In the genomic region with DNA sequence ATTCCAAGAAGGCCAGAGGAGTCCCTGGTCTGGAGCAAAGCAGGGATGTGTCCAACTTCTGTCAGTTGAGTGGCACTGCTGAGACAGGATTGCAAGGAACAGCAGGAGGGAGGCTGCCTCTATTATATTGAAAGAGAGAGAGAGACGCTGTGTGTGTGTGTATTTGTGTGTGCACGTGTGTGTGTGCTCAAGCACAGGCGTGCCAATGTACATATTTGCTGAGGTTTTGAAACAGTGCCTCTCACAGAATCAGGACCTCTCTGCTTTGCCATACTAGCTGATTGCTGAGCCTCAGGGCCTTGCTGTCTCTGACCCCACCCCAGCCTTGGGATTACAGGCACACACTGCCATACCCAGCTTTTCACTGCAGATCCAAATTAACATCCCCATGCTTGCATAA, we compare ENCODE assay signal across 28 mouse cellular contexts. TPM values are rescaled to one million over a fixed set of nuclear protein-coding genes. Genes with fewer than 3 reads are reported as not detected.
DNase-seq lines count a peak whose midpoint lies in the region; ATAC-seq and TF ChIP-seq lines count a peak whose summit lies in the region.
"Had no signal": no experiment of that assay in that cellular context is flagged by ENCODE, and none has a peak within 500 bp of the region (broad histone marks: within the 10 kb centered on the region; RNA-seq: fewer than 3 reads in every experiment).

No protein-coding gene starts in this region.

- H3K27me3 ChIP-seq in lung, embryonic 14.5 days (ENCODE audit: insufficient read depth, low read length): no peaks in the 10 kb centered on the region
- H3K27me3 ChIP-seq in forebrain, embryonic 11.5 days (ENCODE audit: control insufficient read depth, insufficient read depth, low read length): no peaks in the 10 kb centered on the region
- H3K27me3 ChIP-seq in hindbrain, embryonic 11.5 days (ENCODE audit: control insufficient read depth, insufficient read depth, low read length): no peaks in the 10 kb centered on the region
- H3K27me3 ChIP-seq: CH12.LX; forebrain, embryonic 12.5 days; intestine, embryonic 15.5 days; Patski had no signal

- peak; percentile 53 to 58 for DNase-seq in lung, adult 18-20 months
- no peak for DNase-seq in lung, postnatal 14 days
- peak; percentile 19 for DNase-seq in lung, embryonic 14.5 days
- DNase-seq in lung, postnatal 36 days: peak; percentile 56
- DNase-seq in forebrain, embryonic 11.5 days (ENCODE audit: low spot score): no peak
- no peak for DNase-seq in hindbrain, embryonic 11.5 days (ENCODE audit: low spot score)
- DNase-seq in adrenal gland, postnatal 4 days (ENCODE audit: low spot score in 2 of 2): no peak
- DNase-seq: adrenal gland, postnatal 36 days; B cell, adult 2 months; cerebellum, adult 11 months; kidney, postnatal 10 days; right cerebral cortex, postnatal 4 days; thymus, postnatal 14 days had no signal

- no peaks in the 10 kb centered on the region for H3K9me3 ChIP-seq in lung, embryonic 14.5 days (ENCODE audit: low read depth, low read length)
- no peaks in the 10 kb centered on the region for H3K9me3 ChIP-seq in forebrain, embryonic 11.5 days (ENCODE audit: control insufficient read depth, low read length)
- no peaks in the 10 kb centered on the region for H3K9me3 ChIP-seq in hindbrain, embryonic 11.5 days (ENCODE audit: control insufficient read depth, low read length)
- H3K9me3 ChIP-seq: forebrain, embryonic 12.5 days; intestine, embryonic 15.5 days had no signal

- no peaks in the 10 kb centered on the region for H3K36me3 ChIP-seq in lung, embryonic 14.5 days (ENCODE audit: insufficient read depth)
- H3K36me3 ChIP-seq in forebrain, embryonic 11.5 days (ENCODE audit: control insufficient read depth, insufficient read depth, low read length): no peaks in the 10 kb centered on the region
- H3K36me3 ChIP-seq in hindbrain, embryonic 11.5 days (ENCODE audit: control insufficient read depth, insufficient read depth, low read length): no peaks in the 10 kb centered on the region
- H3K36me3 ChIP-seq: forebrain, embryonic 12.5 days; G1E; intestine, embryonic 15.5 days had no signal

- no peak overlapping the region for H3K9ac ChIP-seq in lung, embryonic 14.5 days
- H3K9ac ChIP-seq in forebrain, embryonic 11.5 days (ENCODE audit: low read length): no peak overlapping the region
- no peak overlapping the region for H3K9ac ChIP-seq in hindbrain, embryonic 11.5 days (ENCODE audit: low read depth, low read length)
- H3K9ac ChIP-seq: forebrain, embryonic 12.5 days; intestine, embryonic 15.5 days had no signal

- 61% methylated on average over 3 of the region's 3 CpGs for WGBS in lung, embryonic 14.5 days
- WGBS in forebrain, embryonic 11.5 days: 81% methylated on average over 3 of the region's 3 CpGs
- 77% methylated on average over 3 of the region's 3 CpGs for WGBS in hindbrain, embryonic 11.5 days

- H3K4me3 ChIP-seq in lung, embryonic 14.5 days (ENCODE audit: low read depth, low read length): no peak overlapping the region
- H3K4me3 ChIP-seq in forebrain, embryonic 11.5 days (ENCODE audit: low read depth, low read length): no peak overlapping the region
- H3K4me3 ChIP-seq in hindbrain, embryonic 11.5 days (ENCODE audit: low read depth, low read length): no peak overlapping the region
- H3K4me3 ChIP-seq: forebrain, embryonic 12.5 days; intestine, embryonic 15.5 days; left cerebral cortex, adult 2 months had no signal

- H3K27ac ChIP-seq in lung, embryonic 14.5 days (ENCODE audit: low read depth): no peak overlapping the region
- H3K27ac ChIP-seq in forebrain, embryonic 11.5 days (ENCODE audit: low read depth, low read length): no peak overlapping the region
- no peak overlapping the region for H3K27ac ChIP-seq in hindbrain, embryonic 11.5 days (ENCODE audit: low read depth, low read length)
- H3K27ac ChIP-seq: forebrain, embryonic 12.5 days; intestine, embryonic 15.5 days; left cerebral cortex, adult 2 months; macrophage had no signal

- no peak overlapping the region for H3K4me2 ChIP-seq in lung, embryonic 14.5 days
- no peak overlapping the region for H3K4me2 ChIP-seq in forebrain, embryonic 11.5 days (ENCODE audit: low read depth, low read length, severe bottlenecking)
- H3K4me2 ChIP-seq in hindbrain, embryonic 11.5 days (replicated peaks; ENCODE audit: low read depth, low read length): no peak overlapping the region
- H3K4me2 ChIP-seq: forebrain, embryonic 12.5 days; intestine, embryonic 15.5 days had no signal

- TF ChIP-seq CTCF in lung, embryonic 14.5 days (IDR thresholded peaks at IDR 0.05; ENCODE audit: low read depth): no peak

- ATAC-seq in lung, embryonic 14.5 days (ENCODE audit: insufficient read depth): peak; percentile 65; the same call in 1 of the 2 replicates
- no peak; the same call in 1 of the 2 replicates for ATAC-seq in forebrain, embryonic 11.5 days (replicated peaks; ENCODE audit: low FRiP score)
- ATAC-seq in hindbrain, embryonic 11.5 days (ENCODE audit: low FRiP score): no peak
- ATAC-seq: hindbrain, embryonic 16.5 days; intestine, embryonic 15.5 days; Patski had no signal

- no peaks in the 10 kb centered on the region for H3K4me1 ChIP-seq in lung, embryonic 14.5 days (ENCODE audit: insufficient read depth)
- H3K4me1 ChIP-seq in forebrain, embryonic 11.5 days (replicated peaks; ENCODE audit: control insufficient read depth, insufficient read depth, low read length): no peaks in the 10 kb centered on the region
- H3K4me1 ChIP-seq in hindbrain, embryonic 11.5 days (replicated peaks; ENCODE audit: control insufficient read depth, insufficient read depth, low read length): no peaks in the 10 kb centered on the region
- H3K4me1 ChIP-seq: forebrain, embryonic 12.5 days; intestine, embryonic 15.5 days had no signal

RNA-seq across cellular contexts. Expression of gene Gbp6, which starts 2.2 kb away (rescaled TPM):
- 1.0 and 1.6 TPM in 2 replicates for polyA plus RNA-seq in lung, embryonic 14.5 days (2014; fragmentation: Nextera tagmentation; extraction: Ambion mirVana)
- 0.08 and 0.17 TPM in 2 replicates for polyA plus RNA-seq in forebrain, embryonic 11.5 days (2014; fragmentation: Nextera tagmentation; extraction: Ambion mirVana)
- 0.63 and 0.68 TPM in 2 replicates for polyA plus RNA-seq in hindbrain, embryonic 11.5 days (2014; fragmentation: Nextera tagmentation; extraction: Ambion mirVana)
- total RNA-seq in adrenal gland, postnatal 4 days (2021): 1 to 10 TPM; 4.5 to 7.0 TPM
- polyA plus RNA-seq: G1E had no signal

RNA-seq across cellular contexts. Expression of gene Gm43302, which starts 2.3 kb away (rescaled TPM):
- 0.29 TPM in 1 of 2 replicates, not detected in the other for polyA plus RNA-seq in lung, embryonic 14.5 days (2014; fragmentation: Nextera tagmentation; extraction: Ambion mirVana)
- not detected in 2 replicates for polyA plus RNA-seq in forebrain, embryonic 11.5 days (2014; fragmentation: Nextera tagmentation; extraction: Ambion mirVana)
- polyA plus RNA-seq in hindbrain, embryonic 11.5 days (2014; fragmentation: Nextera tagmentation; extraction: Ambion mirVana): 0.06 TPM in 1 of 2 replicates, not detected in the other
- under 1 TPM; 0.20 to 0.37 TPM for total RNA-seq in adrenal gland, postnatal 4 days (2021)
- total RNA-seq: adrenal gland, postnatal 36 days; hematopoietic stem cell, adult 5-6 weeks; layer of hippocampus, postnatal 10 days; left cerebral cortex, adult 2 months had no signal
- polyA plus RNA-seq: embryonic facial prominence, embryonic 11.5 days; forebrain, embryonic 12.5 days; G1E; hindbrain, embryonic 16.5 days; limb, embryonic 11.5 days; macrophage; midbrain, postnatal 0 days; neural tube, embryonic 14.5 days had no signal

RNA-seq across cellular contexts. Expression of gene Gbp10, which starts 56.4 kb away (rescaled TPM):
- polyA plus RNA-seq in lung, embryonic 14.5 days (2014; fragmentation: Nextera tagmentation; extraction: Ambion mirVana): 0.26 TPM in 1 of 2 replicates, not detected in the other
- polyA plus RNA-seq in forebrain, embryonic 11.5 days (2014; fragmentation: Nextera tagmentation; extraction: Ambion mirVana): 0.11 TPM in 1 of 2 replicates, not detected in the other
- polyA plus RNA-seq in hindbrain, embryonic 11.5 days (2014; fragmentation: Nextera tagmentation; extraction: Ambion mirVana): 0.08 TPM in 1 of 2 replicates, not detected in the other
- under 1 TPM in 1 of 2 experiments, not detected in 1; 0.17 TPM for total RNA-seq in adrenal gland, postnatal 4 days (2021)
- total RNA-seq: left cerebral cortex, adult 2 months had no signal
- polyA plus RNA-seq: forebrain, embryonic 12.5 days; G1E; heart, postnatal 0 days; intestine, embryonic 15.5 days; limb, embryonic 11.5 days; neural tube, embryonic 14.5 days had no signal

Comparison
In these comparisons a context has a peak if more than half of its experiments do, and no peak if none do; other contexts are left out.
1. DNase-seq: peak in lung, adult 18-20 months (2 of 2), lung, embryonic 14.5 days (single experiment) and lung, postnatal 36 days (single experiment); none in lung, postnatal 14 days (single experiment), forebrain, embryonic 11.5 days (single experiment), hindbrain, embryonic 11.5 days (single experiment) and adrenal gland, postnatal 4 days (0 of 2).